Mouse (Mus musculus): Measurements from ENCODE around the gene Lamtor3. TPM values are rescaled to one million over a fixed set of nuclear protein-coding genes. Genes with fewer than 3 reads are reported as not detected.

Lamtor3 gene
- polyA plus RNA-seq, 1 experiment, result 48.7 TPM

- no peak overlapping the region for H3K4me3 ChIP-seq
- H3K36me3 ChIP-seq (ENCODE audit: control insufficient read depth, insufficient read depth), result peaks cover 12% of the 10 kb centered on the region
- TF ChIP-seq POLR2A (IDR thresholded peaks at IDR 0.05; ENCODE audit: insufficient read length, low read depth) (no peak), E2F4 (IDR thresholded peaks at IDR 0.05; ENCODE audit: insufficient read depth) (no peak), POLR2AphosphoS2 (IDR thresholded peaks at IDR 0.05; ENCODE audit: insufficient read length, low read depth) (no peak), MYOG (IDR thresholded peaks at IDR 0.05; ENCODE audit: control insufficient read depth in 1 of 3, insufficient read depth in 1 of 3, insufficient read length in 2 of 3, low read depth in 2 of 3) (no peak), REST (IDR thresholded peaks at IDR 0.05; ENCODE audit: insufficient read depth, insufficient read length) (no peak), CEBPB (IDR thresholded peaks at IDR 0.05; ENCODE audit: insufficient read depth, poor library complexity, severe bottlenecking) (no peak), TCF3 (IDR thresholded peaks at IDR 0.05; ENCODE audit: insufficient read length, low read depth) (no peak), MYOD1 (IDR thresholded peaks at IDR 0.05; ENCODE audit: control insufficient read depth in 1 of 3, insufficient read length in 2 of 3, low read depth in 2 of 3) (no peak), TCF12 (IDR thresholded peaks at IDR 0.05; ENCODE audit: insufficient read depth, poor library complexity, severe bottlenecking) (no peak), SRF (IDR thresholded peaks at IDR 0.05; ENCODE audit: control insufficient read depth, insufficient read length, low read depth) (no peak), USF1 (IDR thresholded peaks at IDR 0.05; ENCODE audit: low read depth) (no peak), MAX (IDR thresholded peaks at IDR 0.05; ENCODE audit: low read depth) (no peak)
- no peak overlapping the region for H3K4me2 ChIP-seq (ENCODE audit: low read depth)
- peaks cover 24% of the 10 kb centered on the region for H3K79me2 ChIP-seq (ENCODE audit: control insufficient read depth, insufficient read depth)
- no peak overlapping the region for H3ac ChIP-seq (ENCODE audit: control insufficient read depth, insufficient read length)
- no peaks in the 10 kb centered on the region for H3K27me3 ChIP-seq (ENCODE audit: control insufficient read depth, insufficient read depth, insufficient read length)
These were observed 2.3 kb downstream of the Lamtor3 start for GRCm38 (mm10) chr3:137920594-137920993.

- Histone ChIP-seq H3ac (ENCODE audit: control insufficient read depth, insufficient read length) (no peak overlapping the region), H3K36me3 (ENCODE audit: control insufficient read depth, insufficient read depth) (peaks cover 14% of the 10 kb centered on the region), H3K27me3 (ENCODE audit: control insufficient read depth, insufficient read depth, insufficient read length) (no peaks in the 10 kb centered on the region), H3K4me2 (ENCODE audit: low read depth) (no peak overlapping the region), H3K79me2 (ENCODE audit: control insufficient read depth, insufficient read depth) (peaks cover 2% of the 10 kb centered on the region), H3K4me3 (no peak overlapping the region)
- no peak for TF ChIP-seq MYOG (IDR thresholded peaks at IDR 0.05; ENCODE audit: control insufficient read depth in 1 of 3, insufficient read depth in 1 of 3, insufficient read length in 2 of 3, low read depth in 2 of 3)
- no peak for TF ChIP-seq MAX (IDR thresholded peaks at IDR 0.05; ENCODE audit: low read depth)
- no peak for TF ChIP-seq USF1 (IDR thresholded peaks at IDR 0.05; ENCODE audit: low read depth)
- TF ChIP-seq MYOD1 (IDR thresholded peaks at IDR 0.05; ENCODE audit: control insufficient read depth in 1 of 3, insufficient read length in 2 of 3, low read depth in 2 of 3), result no peak
- no peak for TF ChIP-seq POLR2A (IDR thresholded peaks at IDR 0.05; ENCODE audit: insufficient read length, low read depth)
- TF ChIP-seq TCF3 (IDR thresholded peaks at IDR 0.05; ENCODE audit: insufficient read length, low read depth), result no peak
- no peak for TF ChIP-seq E2F4 (IDR thresholded peaks at IDR 0.05; ENCODE audit: insufficient read depth)
- TF ChIP-seq CEBPB (IDR thresholded peaks at IDR 0.05; ENCODE audit: insufficient read depth, poor library complexity, severe bottlenecking), result no peak
- no peak for TF ChIP-seq POLR2AphosphoS2 (IDR thresholded peaks at IDR 0.05; ENCODE audit: insufficient read length, low read depth)
- no peak for TF ChIP-seq TCF12 (IDR thresholded peaks at IDR 0.05; ENCODE audit: insufficient read depth, poor library complexity, severe bottlenecking)
- no peak for TF ChIP-seq REST (IDR thresholded peaks at IDR 0.05; ENCODE audit: insufficient read depth, insufficient read length)
- TF ChIP-seq SRF (IDR thresholded peaks at IDR 0.05; ENCODE audit: control insufficient read depth, insufficient read length, low read depth), result no peak
These were observed 8.7 kb downstream of the Lamtor3 start for GRCm38 (mm10) chr3:137927010-137927409.

GRCm38 (mm10) chr3:137929940-137930339 lies 11.6 kb downstream of the Lamtor3 start:
- no peak overlapping the region for H3K4me3 ChIP-seq
- H3K79me2 ChIP-seq (ENCODE audit: control insufficient read depth, insufficient read depth), result no peaks in the 10 kb centered on the region
- peaks cover 4% of the 10 kb centered on the region for H3K36me3 ChIP-seq (ENCODE audit: control insufficient read depth, insufficient read depth)
- TF ChIP-seq MYOD1 (IDR thresholded peaks at IDR 0.05; ENCODE audit: control insufficient read depth in 1 of 3, insufficient read length in 2 of 3, low read depth in 2 of 3), result no peak
- no peak for TF ChIP-seq TCF12 (IDR thresholded peaks at IDR 0.05; ENCODE audit: insufficient read depth, poor library complexity, severe bottlenecking)
- TF ChIP-seq MYOG (IDR thresholded peaks at IDR 0.05; ENCODE audit: control insufficient read depth in 1 of 3, insufficient read depth in 1 of 3, insufficient read length in 2 of 3, low read depth in 2 of 3), result no peak
- no peak for TF ChIP-seq E2F4 (IDR thresholded peaks at IDR 0.05; ENCODE audit: insufficient read depth)
- no peak for TF ChIP-seq REST (IDR thresholded peaks at IDR 0.05; ENCODE audit: insufficient read depth, insufficient read length)
- no peak for TF ChIP-seq TCF3 (IDR thresholded peaks at IDR 0.05; ENCODE audit: insufficient read length, low read depth)
- TF ChIP-seq SRF (IDR thresholded peaks at IDR 0.05; ENCODE audit: control insufficient read depth, insufficient read length, low read depth), result no peak
- no peak for TF ChIP-seq POLR2A (IDR thresholded peaks at IDR 0.05; ENCODE audit: insufficient read length, low read depth)
- TF ChIP-seq CEBPB (IDR thresholded peaks at IDR 0.05; ENCODE audit: insufficient read depth, poor library complexity, severe bottlenecking), result no peak
- no peak for TF ChIP-seq USF1 (IDR thresholded peaks at IDR 0.05; ENCODE audit: low read depth)
- no peak for TF ChIP-seq POLR2AphosphoS2 (IDR thresholded peaks at IDR 0.05; ENCODE audit: insufficient read length, low read depth)
- no peak for TF ChIP-seq MAX (IDR thresholded peaks at IDR 0.05; ENCODE audit: low read depth)
- H3K27me3 ChIP-seq (ENCODE audit: control insufficient read depth, insufficient read depth, insufficient read length), result no peaks in the 10 kb centered on the region
- no peak overlapping the region for H3ac ChIP-seq (ENCODE audit: control insufficient read depth, insufficient read length)
- no peak overlapping the region for H3K4me2 ChIP-seq (ENCODE audit: low read depth)

- no peak overlapping the region for H3K4me2 ChIP-seq (ENCODE audit: low read depth)
- no peak overlapping the region for H3K4me3 ChIP-seq
- no peaks in the 10 kb centered on the region for H3K79me2 ChIP-seq (ENCODE audit: control insufficient read depth, insufficient read depth)
- TF ChIP-seq MYOG (IDR thresholded peaks at IDR 0.05; ENCODE audit: control insufficient read depth in 1 of 3, insufficient read depth in 1 of 3, insufficient read length in 2 of 3, low read depth in 2 of 3) (no peak), CEBPB (IDR thresholded peaks at IDR 0.05; ENCODE audit: insufficient read depth, poor library complexity, severe bottlenecking) (no peak), E2F4 (IDR thresholded peaks at IDR 0.05; ENCODE audit: insufficient read depth) (no peak), POLR2AphosphoS2 (IDR thresholded peaks at IDR 0.05; ENCODE audit: insufficient read length, low read depth) (no peak), TCF3 (IDR thresholded peaks at IDR 0.05; ENCODE audit: insufficient read length, low read depth) (no peak), REST (IDR thresholded peaks at IDR 0.05; ENCODE audit: insufficient read depth, insufficient read length) (no peak), POLR2A (IDR thresholded peaks at IDR 0.05; ENCODE audit: insufficient read length, low read depth) (no peak), SRF (IDR thresholded peaks at IDR 0.05; ENCODE audit: control insufficient read depth, insufficient read length, low read depth) (no peak), MAX (IDR thresholded peaks at IDR 0.05; ENCODE audit: low read depth) (no peak), USF1 (IDR thresholded peaks at IDR 0.05; ENCODE audit: low read depth) (no peak), TCF12 (IDR thresholded peaks at IDR 0.05; ENCODE audit: insufficient read depth, poor library complexity, severe bottlenecking) (no peak), MYOD1 (IDR thresholded peaks at IDR 0.05; ENCODE audit: control insufficient read depth in 1 of 3, insufficient read length in 2 of 3, low read depth in 2 of 3) (no peak)
- H3K36me3 ChIP-seq (ENCODE audit: control insufficient read depth, insufficient read depth), result no peaks in the 10 kb centered on the region
- H3K27me3 ChIP-seq (ENCODE audit: control insufficient read depth, insufficient read depth, insufficient read length), result no peaks in the 10 kb centered on the region
- no peak overlapping the region for H3ac ChIP-seq (ENCODE audit: control insufficient read depth, insufficient read length)
These were observed 14.4 kb downstream of the Lamtor3 start for GRCm38 (mm10) chr3:137932748-137933147.
